ENCODE assay signal across 7 mouse cellular contexts in genomic region chr13:54565201-54565581, GRCm38 (mm10). TPM values are rescaled to one million over a fixed set of nuclear protein-coding genes. Genes with fewer than 3 reads are reported as not detected.
DNase-seq lines count a peak whose midpoint lies in the region; ATAC-seq and TF ChIP-seq lines count a peak whose summit lies in the region.

TSS of gene 4833439L19Rik (minus strand) at chr13:54565435.

- peak within 1 kb of the TSS; percentile 94 for H3K9ac ChIP-seq in embryonic facial prominence, embryonic 12.5 days
- peak within 1 kb of the TSS; percentile 93 for H3K9ac ChIP-seq in limb, embryonic 12.5 days (replicated peaks)
- peak within 1 kb of the TSS; percentile 99 for H3K9ac ChIP-seq in midbrain, embryonic 15.5 days

- peaks cover 7% of the 10 kb centered on the region; the same call in 1 of the 2 replicates for H3K4me1 ChIP-seq in embryonic facial prominence, embryonic 12.5 days
- peaks cover 30% of the 10 kb centered on the region for H3K4me1 ChIP-seq in kidney, adult 2 months (ENCODE audit: control insufficient read depth, insufficient read depth, low read length)
- peaks cover 7% of the 10 kb centered on the region for H3K4me1 ChIP-seq in limb, embryonic 12.5 days (replicated peaks)
- peaks cover 19% of the 10 kb centered on the region for H3K4me1 ChIP-seq in midbrain, embryonic 15.5 days
- no peaks in the 10 kb centered on the region; the same call in 1 of the 2 replicates for H3K4me1 ChIP-seq in spleen, adult 2 months (ENCODE audit: control insufficient read depth, insufficient read depth, insufficient read length)

- H3K27me3 ChIP-seq in embryonic facial prominence, embryonic 12.5 days = no peaks in the 10 kb centered on the region
- H3K27me3 ChIP-seq in kidney, adult 2 months (replicated peaks; ENCODE audit: control insufficient read depth, insufficient read depth, low read length) = no peaks in the 10 kb centered on the region
- no peaks in the 10 kb centered on the region for H3K27me3 ChIP-seq in limb, embryonic 12.5 days
- H3K27me3 ChIP-seq in midbrain, embryonic 15.5 days (replicated peaks) = no peaks in the 10 kb centered on the region
- H3K27me3 ChIP-seq in spleen, adult 2 months (ENCODE audit: control insufficient read depth, insufficient read depth, low read length) = no peaks in the 10 kb centered on the region

- H3K36me3 ChIP-seq in embryonic facial prominence, embryonic 12.5 days = peaks cover 30% of the 10 kb centered on the region
- peaks cover 8% of the 10 kb centered on the region; the same call in 1 of the 2 replicates for H3K36me3 ChIP-seq in kidney, adult 2 months (ENCODE audit: control insufficient read depth, insufficient read depth, low read length)
- H3K36me3 ChIP-seq in limb, embryonic 12.5 days = peaks cover 36% of the 10 kb centered on the region
- peaks cover 18% of the 10 kb centered on the region; the same call in 1 of the 2 replicates for H3K36me3 ChIP-seq in midbrain, embryonic 15.5 days (replicated peaks)
- H3K36me3 ChIP-seq in spleen, adult 2 months (ENCODE audit: control insufficient read depth, insufficient read depth, low read length) = peaks cover 8% of the 10 kb centered on the region; the same call in 1 of the 2 replicates

- peak; percentile 95 for ATAC-seq in embryonic facial prominence, embryonic 12.5 days (ENCODE audit: insufficient number of reproducible peaks, insufficient read depth, low FRiP score, low TSS enrichment)
- peak; percentile 94 for ATAC-seq in limb, embryonic 12.5 days (ENCODE audit: insufficient number of reproducible peaks, insufficient read depth, low FRiP score, low TSS enrichment, low read depth)
- ATAC-seq in midbrain, embryonic 15.5 days (replicated peaks) = peak; percentile 98

- under 1% methylated on average over 27 of the region's 27 CpGs for whole genome bisulfite sequencing in embryonic facial prominence, embryonic 12.5 days
- WGBS in kidney, adult 2 months = under 1% methylated on average over 27 of the region's 27 CpGs
- under 1% methylated on average over 27 of the region's 27 CpGs for WGBS in limb, embryonic 12.5 days
- WGBS in midbrain, embryonic 15.5 days = 0% methylated on average over 27 of the region's 27 CpGs
- WGBS in spleen, adult 2 months = 0% methylated on average over 27 of the region's 27 CpGs

- DNase-seq in adrenal gland, postnatal 25 days = peak; percentile 94
- DNase-seq in heart, adult 18-20 months = peak; percentile 95 to 99
- DNase-seq in kidney, adult 2 months = peak; percentile 97
- DNase-seq in spleen, adult 2 months (ENCODE audit: low read depth in 1 of 2, low spot score in 2 of 2) = peak; percentile 84 to 97

- peak within 1 kb of the TSS; percentile 92 for H3K4me2 ChIP-seq in embryonic facial prominence, embryonic 12.5 days (replicated peaks)
- H3K4me2 ChIP-seq in limb, embryonic 12.5 days = peak within 1 kb of the TSS; percentile 91
- peak within 1 kb of the TSS; percentile 76 for H3K4me2 ChIP-seq in midbrain, embryonic 15.5 days

- TF ChIP-seq CTCF in kidney, adult 2 months (conservative IDR thresholded peaks at IDR 0.05; ENCODE audit: insufficient read depth, insufficient read length, low read depth, low read length) = no peak
- TF ChIP-seq CTCF in spleen, adult 2 months (IDR thresholded peaks at IDR 0.05; ENCODE audit: extremely low read depth, insufficient read depth, insufficient read length, insufficient replicate concordance) = no peak

- peak; percentile 92 for TF ChIP-seq POLR2A in kidney, adult 2 months (IDR thresholded peaks at IDR 0.05; ENCODE audit: low read depth, low read length)
- TF ChIP-seq POLR2A in spleen, adult 2 months (IDR thresholded peaks at IDR 0.05; ENCODE audit: low read depth, low read length) = peak; percentile 88

- H3K9me3 ChIP-seq in embryonic facial prominence, embryonic 12.5 days = no peaks in the 10 kb centered on the region
- no peaks in the 10 kb centered on the region for H3K9me3 ChIP-seq in limb, embryonic 12.5 days
- H3K9me3 ChIP-seq in midbrain, embryonic 15.5 days = no peaks in the 10 kb centered on the region

- H3K4me3 ChIP-seq in embryonic facial prominence, embryonic 12.5 days = peak within 1 kb of the TSS; percentile 99
- H3K4me3 ChIP-seq in kidney, adult 2 months (ENCODE audit: insufficient read depth, low read depth, low read length) = peak within 1 kb of the TSS; percentile 82
- peak within 1 kb of the TSS; percentile 97 for H3K4me3 ChIP-seq in limb, embryonic 12.5 days (replicated peaks)
- H3K4me3 ChIP-seq in midbrain, embryonic 15.5 days = peak within 1 kb of the TSS; percentile 93
- peak within 1 kb of the TSS; percentile 80 for H3K4me3 ChIP-seq in spleen, adult 2 months (ENCODE audit: extremely low read depth, insufficient read depth, insufficient read length)

- peak within 1 kb of the TSS; percentile 76 for H3K27ac ChIP-seq in embryonic facial prominence, embryonic 12.5 days
- H3K27ac ChIP-seq in kidney, adult 2 months (ENCODE audit: insufficient read depth, low read depth, low read length) = peak within 1 kb of the TSS; percentile 99
- 0 out of 2 replicates have a peak within 1 kb of the TSS, but pooled peaks have one; percentile 62 for H3K27ac ChIP-seq in limb, embryonic 12.5 days
- H3K27ac ChIP-seq in midbrain, embryonic 15.5 days = peak within 1 kb of the TSS; percentile 87
- peak within 1 kb of the TSS; percentile 63 for H3K27ac ChIP-seq in spleen, adult 2 months (ENCODE audit: insufficient read depth, low read length)

RNA-seq across cellular contexts. Expression of gene 4833439L19Rik, which starts in this region (rescaled TPM):
- total RNA-seq in adrenal gland, postnatal 25 days (2021) = 157 and 177 TPM in 2 replicates
- 168 and 169 TPM in 2 replicates for polyA plus RNA-seq in embryonic facial prominence, embryonic 12.5 days (2016; fragmentation: Nextera tagmentation; extraction: Ambion mirVana)
- 100 to 1,000 TPM in 1 of 2 experiments, 10 to 100 TPM in 1; 94.5 to 102 TPM for total RNA-seq in heart, adult 18-20 months (2021)
- 701 and 716 TPM in 2 replicates for polyA plus RNA-seq in kidney, adult 2 months (2012; rRNA removed)
- 151 and 155 TPM in 2 replicates for polyA plus RNA-seq in limb, embryonic 12.5 days (2016; fragmentation: Nextera tagmentation; extraction: Ambion mirVana)
- 271 and 282 TPM in 2 replicates for polyA plus RNA-seq in midbrain, embryonic 15.5 days (2015; fragmentation: Nextera tagmentation; extraction: Ambion mirVana)
- polyA plus RNA-seq in spleen, adult 2 months (2012; rRNA removed) = 39.8 and 42.9 TPM in 2 replicates

Comparison
In these comparisons a context has a peak if more than half of its experiments do, and no peak if none do; other contexts are left out.
1. Peak in every context shown above with its lines: DNase-seq, ATAC-seq, H3K4me3 ChIP-seq and H3K27ac ChIP-seq.